Mouse (Mus musculus) ES-E14 (cell line): ENCODE measurements at regions not wholly inside any gene's neighbourhood (a gene's known extent, or its start where the extent isn't known, plus 50 kb on each side); places are given as distances from the start of the nearest gene placed in this dataset.

Source experiments
- CHD2 ChIP-seq: IDR thresholded peaks from 2 replicates; pipeline ENCODE4 v1.6.1; 2014; ENCODE audit warnings: mild to moderate bottlenecking, low read depth, low read length, inconsistent platforms
- MAFK ChIP-seq: IDR thresholded peaks from 2 replicates; pipeline ENCODE4 v1.6.1; 2014; ENCODE audit warnings: mild to moderate bottlenecking, low read depth, low read length, inconsistent platforms; ENCODE audit not compliant: insufficient read depth
- ZC3H11A ChIP-seq: IDR thresholded peaks from 2 replicates; pipeline ENCODE4 v1.6.1; 2012; ENCODE audit warnings: low read depth, mild to moderate bottlenecking, inconsistent platforms, low read length, borderline replicate concordance
- ZNF384 ChIP-seq: IDR thresholded peaks from 2 replicates; pipeline ENCODE4 v1.6.1; 2012; ENCODE audit warnings: low read depth, low read length, inconsistent platforms

- TF ChIP-seq MAFK (no peak), ZNF384 (no peak), CHD2 (no peak), ZC3H11A (no peak)
Observed at GRCm38 (mm10) chr10:124712647-124713046, 676.6 kb downstream of the Slc16a7 start.
